19 mouse cellular contexts compared by ENCODE assay signal in genomic region chr7:101422646-101423045, GRCm38 (mm10). TPM values are rescaled to one million over a fixed set of nuclear protein-coding genes. Genes with fewer than 3 reads are reported as not detected.
DNase-seq lines count a peak whose midpoint lies in the region; ATAC-seq and TF ChIP-seq lines count a peak whose summit lies in the region.
"Had no signal": no experiment of that assay in that cellular context is flagged by ENCODE, and none has a peak within 500 bp of the region (broad histone marks: within the 10 kb centered on the region; RNA-seq: fewer than 3 reads in every experiment).

No protein-coding gene starts in this region.

- no peak overlapping the region for H3K27ac ChIP-seq in forebrain, embryonic 13.5 days
- H3K27ac ChIP-seq in forebrain, embryonic 11.5 days (ENCODE audit: low read depth, low read length) = no peak overlapping the region
- H3K27ac ChIP-seq in neural tube, embryonic 12.5 days = no peak overlapping the region
- H3K27ac ChIP-seq in stomach, postnatal 0 days (replicated peaks) = no peak overlapping the region
- H3K27ac ChIP-seq: limb, embryonic 10.5 days; liver, embryonic 13.5 days had no signal

- peak overlapping the region; percentile 56 for H3K4me2 ChIP-seq in forebrain, embryonic 13.5 days
- no peak overlapping the region for H3K4me2 ChIP-seq in forebrain, embryonic 11.5 days (ENCODE audit: low read depth, low read length, severe bottlenecking)
- peak overlapping the region; percentile 49 for H3K4me2 ChIP-seq in neural tube, embryonic 12.5 days (replicated peaks)
- no peak overlapping the region for H3K4me2 ChIP-seq in stomach, postnatal 0 days (replicated peaks; ENCODE audit: low read depth)
- H3K4me2 ChIP-seq: heart, embryonic 12.5 days had no signal

- WGBS in forebrain, embryonic 13.5 days = 84% methylated on average over 8 of the region's 8 CpGs
- 79% methylated on average over 8 of the region's 8 CpGs for WGBS in forebrain, embryonic 11.5 days
- WGBS in neural tube, embryonic 12.5 days = 78% methylated on average over 8 of the region's 8 CpGs
- 88% methylated on average over 8 of the region's 8 CpGs for WGBS in stomach, postnatal 0 days

- TF ChIP-seq EP300 in stomach, postnatal 0 days (optimal IDR thresholded peaks at IDR 0.05) = no peak

- no peaks in the 10 kb centered on the region for H3K9me3 ChIP-seq in forebrain, embryonic 13.5 days (replicated peaks)
- H3K9me3 ChIP-seq in forebrain, embryonic 11.5 days (ENCODE audit: control insufficient read depth, low read length) = no peaks in the 10 kb centered on the region
- no peaks in the 10 kb centered on the region for H3K9me3 ChIP-seq in neural tube, embryonic 12.5 days
- no peaks in the 10 kb centered on the region for H3K9me3 ChIP-seq in stomach, postnatal 0 days (ENCODE audit: control insufficient read depth, low read length)
- H3K9me3 ChIP-seq: heart, embryonic 12.5 days; limb, embryonic 10.5 days; liver, embryonic 13.5 days had no signal

- 0 out of 2 replicates have a peak overlapping the region, but pooled peaks have one; percentile 31 for H3K4me3 ChIP-seq in forebrain, embryonic 13.5 days
- H3K4me3 ChIP-seq in forebrain, embryonic 11.5 days (ENCODE audit: low read depth, low read length) = no peak overlapping the region
- H3K4me3 ChIP-seq in neural tube, embryonic 12.5 days = no peak overlapping the region
- no peak overlapping the region for H3K4me3 ChIP-seq in stomach, postnatal 0 days (ENCODE audit: low read depth, low read length)
- H3K4me3 ChIP-seq: heart, embryonic 12.5 days; limb, embryonic 10.5 days; liver, embryonic 13.5 days had no signal

- DNase-seq in forebrain, embryonic 11.5 days (ENCODE audit: low spot score) = no peak
- no peak for DNase-seq in neural tube, embryonic 10.5 days (ENCODE audit: extremely low spot score, low spot score)
- DNase-seq in stomach, postnatal 0 days (ENCODE audit: low spot score) = no peak
- no peak for DNase-seq in kidney, postnatal 10 days
- no peak for DNase-seq in gastrocnemius, adult 8-10 months (ENCODE audit: low spot score in 2 of 2)
- DNase-seq: gastrocnemius, postnatal 25 days; heart, postnatal 36 days; kidney, adult 2 months; kidney, postnatal 36 days; layer of hippocampus, postnatal 36 days; liver, embryonic 13.5 days; spleen, adult 18-20 months had no signal

- peaks cover 25% of the 10 kb centered on the region for H3K27me3 ChIP-seq in forebrain, embryonic 13.5 days
- H3K27me3 ChIP-seq in forebrain, embryonic 11.5 days (ENCODE audit: control insufficient read depth, insufficient read depth, low read length) = peaks cover 6% of the 10 kb centered on the region; the same call in 1 of the 2 replicates
- peaks cover 29% of the 10 kb centered on the region for H3K27me3 ChIP-seq in neural tube, embryonic 12.5 days (replicated peaks)
- H3K27me3 ChIP-seq in stomach, postnatal 0 days (ENCODE audit: control insufficient read depth, insufficient read depth, low read length) = no peaks in the 10 kb centered on the region

- peak overlapping the region; percentile 61; the same call in 1 of the 2 replicates for H3K9ac ChIP-seq in forebrain, embryonic 13.5 days
- H3K9ac ChIP-seq in forebrain, embryonic 11.5 days (ENCODE audit: low read length) = no peak overlapping the region
- H3K9ac ChIP-seq in neural tube, embryonic 12.5 days = no peak overlapping the region
- H3K9ac ChIP-seq in stomach, postnatal 0 days (ENCODE audit: low read length) = no peak overlapping the region
- H3K9ac ChIP-seq: heart, embryonic 12.5 days; liver, embryonic 13.5 days had no signal

- H3K36me3 ChIP-seq in forebrain, embryonic 13.5 days (ENCODE audit: poor library complexity, severe bottlenecking) = no peaks in the 10 kb centered on the region
- H3K36me3 ChIP-seq in forebrain, embryonic 11.5 days (ENCODE audit: control insufficient read depth, insufficient read depth, low read length) = no peaks in the 10 kb centered on the region
- H3K36me3 ChIP-seq in neural tube, embryonic 12.5 days = no peaks in the 10 kb centered on the region
- no peaks in the 10 kb centered on the region for H3K36me3 ChIP-seq in stomach, postnatal 0 days (ENCODE audit: control insufficient read depth, insufficient read depth, low read length)
- H3K36me3 ChIP-seq: heart, embryonic 12.5 days; limb, embryonic 10.5 days; liver, embryonic 13.5 days had no signal

- no peak for ATAC-seq in forebrain, embryonic 13.5 days
- ATAC-seq in forebrain, embryonic 11.5 days (replicated peaks; ENCODE audit: low FRiP score) = no peak
- no peak for ATAC-seq in neural tube, embryonic 12.5 days (ENCODE audit: low FRiP score, low read depth)
- peak; percentile 84 for ATAC-seq in inflammation-experienced regulatory T-cells, adult 6 months
- ATAC-seq in stomach, postnatal 0 days (ENCODE audit: low FRiP score, low TSS enrichment) = no peak

- TF ChIP-seq CTCF in stomach, postnatal 0 days (IDR thresholded peaks at IDR 0.05; ENCODE audit: low read depth) = no peak

- H3K4me1 ChIP-seq in forebrain, embryonic 13.5 days = peaks cover 68% of the 10 kb centered on the region
- H3K4me1 ChIP-seq in forebrain, embryonic 11.5 days (replicated peaks; ENCODE audit: control insufficient read depth, insufficient read depth, low read length) = 0 out of 2 replicates have a peak, but pooled peaks cover 4% of the 10 kb centered on the region
- H3K4me1 ChIP-seq in neural tube, embryonic 12.5 days = 0 out of 2 replicates have a peak, but pooled peaks cover 3% of the 10 kb centered on the region
- H3K4me1 ChIP-seq in stomach, postnatal 0 days (replicated peaks; ENCODE audit: control insufficient read depth, insufficient read depth) = no peaks in the 10 kb centered on the region
- H3K4me1 ChIP-seq: heart, embryonic 12.5 days had no signal

RNA-seq across cellular contexts. Expression of gene Pde2a, which starts 1.2 kb away (rescaled TPM):
- 26.2 and 32.2 TPM in 2 replicates for polyA plus RNA-seq in forebrain, embryonic 13.5 days (2015; fragmentation: Nextera tagmentation; extraction: Ambion mirVana)
- polyA plus RNA-seq in forebrain, embryonic 11.5 days (2014; fragmentation: Nextera tagmentation; extraction: Ambion mirVana) = 18.6 and 22.7 TPM in 2 replicates
- 30.7 and 40.0 TPM in 2 replicates for polyA plus RNA-seq in neural tube, embryonic 12.5 days (2016; fragmentation: Nextera tagmentation; extraction: Ambion mirVana)
- 10 to 100 TPM in 2 of 3 experiments, 1 to 10 TPM in 1; 6.1 to 36.2 (median 19.9) TPM for polyA plus RNA-seq in inflammation-experienced regulatory T-cells, adult 6 months (2017; shearing (Covaris generic))
- 9.2 and 9.5 TPM in 2 replicates for polyA plus RNA-seq in stomach, postnatal 0 days (2015; fragmentation: Nextera tagmentation; extraction: Ambion mirVana)
- total RNA-seq in gastrocnemius, adult 8-10 months (2022) = 10 to 100 TPM; 15.2 to 22.9 (median 18.4) TPM

RNA-seq across cellular contexts. Expression of gene Gm45837, which starts 12.0 kb away (rescaled TPM):
- not detected in 2 replicates for polyA plus RNA-seq in forebrain, embryonic 13.5 days (2015; fragmentation: Nextera tagmentation; extraction: Ambion mirVana)
- not detected in 2 replicates for polyA plus RNA-seq in forebrain, embryonic 11.5 days (2014; fragmentation: Nextera tagmentation; extraction: Ambion mirVana)
- not detected in 2 replicates for polyA plus RNA-seq in neural tube, embryonic 12.5 days (2016; fragmentation: Nextera tagmentation; extraction: Ambion mirVana)
- polyA plus RNA-seq in inflammation-experienced regulatory T-cells, adult 6 months (2017; shearing (Covaris generic)) = 10 to 100 TPM in 2 of 3 experiments, 1 to 10 TPM in 1; 6.7 to 39.0 (median 18.9) TPM
- 0.24 TPM in 1 of 2 replicates, not detected in the other for polyA plus RNA-seq in stomach, postnatal 0 days (2015; fragmentation: Nextera tagmentation; extraction: Ambion mirVana)
- 1 to 10 TPM in 2 of 4 experiments, not detected in 2; 3.8 to 4.1 TPM for total RNA-seq in gastrocnemius, adult 8-10 months (2022)
- total RNA-seq: heart, postnatal 36 days; megakaryocyte progenitor cell, adult 5-6 weeks had no signal
- polyA plus RNA-seq: embryonic facial prominence, embryonic 14.5 days; kidney, adult 2 months; limb, embryonic 10.5 days had no signal

Comparison
In these comparisons a context has a peak if more than half of its experiments do, and no peak if none do; other contexts are left out.
1. H3K4me2 ChIP-seq: peak in forebrain, embryonic 13.5 days (single experiment) and neural tube, embryonic 12.5 days (single experiment); none in forebrain, embryonic 11.5 days (single experiment) and stomach, postnatal 0 days (single experiment).